Mouse (Mus musculus) limb, embryonic 10.5 days (tissue): ENCODE data around the gene Mxd1. TPM values are rescaled to one million over a fixed set of nuclear protein-coding genes. Genes with fewer than 3 reads are reported as not detected.

Experiments
- DNase-seq: peaks from one replicate; pipeline ENCODE4 v3.0.0-alpha.2; 2017; ENCODE audit warnings: low spot score
- H3K27ac ChIP-seq: fragments of 300-500 bp; sonication (generic); 2 replicates; pipeline ENCODE4 v1.5.1; 2016; ENCODE audit warnings: mild to moderate bottlenecking
- H3K27me3 ChIP-seq: fragments of 300-500 bp; sonication (generic); 2 replicates; pipeline ENCODE4 v1.6.1; 2016; ENCODE audit warnings: low read depth, mild to moderate bottlenecking; ENCODE audit not compliant: poor library complexity, severe bottlenecking
- H3K36me3 ChIP-seq: fragments of 300-500 bp; sonication (generic); 2 replicates; pipeline ENCODE4 v1.6.1; 2016; ENCODE audit warnings: mild to moderate bottlenecking, moderate library complexity
- H3K4me1 ChIP-seq: fragments of 300-500 bp; sonication (generic); 2 replicates; pipeline ENCODE4 v1.6.1; 2016
- H3K4me3 ChIP-seq: fragments of 300-500 bp; sonication (generic); 2 replicates; pipeline ENCODE4 v1.5.1; 2016; ENCODE audit warnings: mild to moderate bottlenecking, moderate library complexity
- H3K9me3 ChIP-seq: fragments of 300-500 bp; sonication (generic); replicated peaks from 2 replicates; pipeline ENCODE4 v1.6.1; 2016; ENCODE audit warnings: mild to moderate bottlenecking
- WGBS: fragments of 180-500 bp; shearing (Covaris S2); methylation state at CpG from one replicate; pipeline ENCODE4 v1.1.7; 2016; 5-methylcytosine and 5-hydroxymethylcytosine counted together
- polyA plus RNA-seq: library from polyadenylated mRNA; unstranded; fragments of >200 nt; fragmentation: Nextera tagmentation; extraction: Ambion mirVana; gene quantifications from 2 replicates; pipeline ENCODE4 v1.2.1, GENCODE M21; 2016

Gene Mxd1
- polyA plus RNA-seq, 1 experiment from 2014 or later: 13.5 TPM

GRCm38 (mm10) chr6:86640776-86641175 is 28.2 kb downstream of the Mxd1 start:
- Histone ChIP-seq H3K9me3 (no peaks in the 10 kb centered on the region), H3K27me3 (no peaks in the 10 kb centered on the region), H3K4me3 (no peak overlapping the region), H3K4me1 (peaks cover 15% of the 10 kb centered on the region), H3K36me3 (no peaks in the 10 kb centered on the region), H3K27ac (no peak overlapping the region)
- no peak for DNase-seq
- WGBS: 90% methylated on average over 8 of the region's 8 CpGs

DNA sequence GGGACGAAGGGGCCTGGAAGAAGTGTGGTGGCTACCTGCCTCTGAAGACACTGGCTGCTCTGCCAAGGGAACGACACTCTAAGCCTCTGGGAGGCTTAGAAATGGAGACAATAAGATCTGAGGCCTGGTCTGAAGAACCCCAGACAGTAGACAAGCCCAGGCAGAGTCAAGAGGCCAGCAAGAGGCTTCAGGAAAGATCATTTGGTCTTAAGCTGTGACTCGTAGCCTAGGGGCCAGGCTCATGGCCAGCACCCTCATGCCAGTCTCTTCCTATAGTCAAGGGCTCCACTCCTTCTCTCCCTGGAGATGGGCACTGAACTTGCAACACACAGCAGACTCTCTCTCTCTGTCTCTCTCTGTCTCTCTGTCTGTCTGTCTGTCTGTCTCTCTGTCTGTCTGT is 28.8 kb downstream of the Mxd1 start:
- Histone ChIP-seq H3K27me3 (no peaks in the 10 kb centered on the region), H3K4me3 (no peak overlapping the region), H3K27ac (no peak overlapping the region), H3K9me3 (no peaks in the 10 kb centered on the region), H3K36me3 (no peaks in the 10 kb centered on the region), H3K4me1 (peaks cover 15% of the 10 kb centered on the region)
- WGBS: 76% methylated on average over 3 of the region's 3 CpGs
- DNase-seq: no peak

- Histone ChIP-seq H3K4me1 (peaks cover 15% of the 10 kb centered on the region), H3K27me3 (no peaks in the 10 kb centered on the region), H3K9me3 (no peaks in the 10 kb centered on the region), H3K4me3 (no peak overlapping the region), H3K27ac (0 out of 2 replicates have a peak overlapping the region, but pooled peaks have one; percentile 2), H3K36me3 (no peaks in the 10 kb centered on the region)
- 79% methylated on average over 18 of the region's 18 CpGs for WGBS
- no peak for DNase-seq
These were observed 29.5 kb downstream of the Mxd1 start for GRCm38 (mm10) chr6:86639180-86640160.

GRCm38 (mm10) chr6:86638434-86638833 is 30.5 kb downstream of the Mxd1 start:
- 26% methylated on average over 2 of the region's 2 CpGs for WGBS
- no peak for DNase-seq
- no peak overlapping the region for H3K4me3 ChIP-seq
- H3K36me3 ChIP-seq: no peaks in the 10 kb centered on the region
- H3K27me3 ChIP-seq: no peaks in the 10 kb centered on the region
- H3K9me3 ChIP-seq: no peaks in the 10 kb centered on the region
- H3K27ac ChIP-seq: no peak overlapping the region
- H3K4me1 ChIP-seq: peaks cover 15% of the 10 kb centered on the region

DNA sequence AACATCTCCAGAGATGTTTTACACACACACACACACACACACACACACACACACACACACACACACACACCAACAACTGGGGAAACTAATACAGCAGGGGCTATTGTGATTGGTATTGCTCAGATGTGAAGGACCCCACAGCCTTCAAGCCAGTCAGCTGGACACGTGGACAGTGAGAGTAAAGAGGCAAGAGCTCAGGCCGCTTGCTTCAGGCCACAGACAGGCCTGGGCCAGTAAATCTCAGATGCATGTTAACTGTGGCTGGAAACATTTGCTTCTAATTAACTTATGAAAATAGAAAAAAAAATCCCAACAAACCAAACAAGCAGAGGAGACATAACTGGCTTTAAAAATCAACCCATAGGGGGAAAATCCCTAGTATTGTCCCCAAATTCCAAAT is 31.1 kb downstream of the Mxd1 start:
- WGBS: 40% methylated on average over 2 of the region's 2 CpGs
- H3K27ac ChIP-seq: peak overlapping the region; percentile 50; the same call in 1 of the 2 replicates
- H3K36me3 ChIP-seq: no peaks in the 10 kb centered on the region
- H3K27me3 ChIP-seq: no peaks in the 10 kb centered on the region
- H3K4me1 ChIP-seq: peaks cover 18% of the 10 kb centered on the region
- no peak for DNase-seq
- no peaks in the 10 kb centered on the region for H3K9me3 ChIP-seq
- H3K4me3 ChIP-seq: no peak overlapping the region

DNA sequence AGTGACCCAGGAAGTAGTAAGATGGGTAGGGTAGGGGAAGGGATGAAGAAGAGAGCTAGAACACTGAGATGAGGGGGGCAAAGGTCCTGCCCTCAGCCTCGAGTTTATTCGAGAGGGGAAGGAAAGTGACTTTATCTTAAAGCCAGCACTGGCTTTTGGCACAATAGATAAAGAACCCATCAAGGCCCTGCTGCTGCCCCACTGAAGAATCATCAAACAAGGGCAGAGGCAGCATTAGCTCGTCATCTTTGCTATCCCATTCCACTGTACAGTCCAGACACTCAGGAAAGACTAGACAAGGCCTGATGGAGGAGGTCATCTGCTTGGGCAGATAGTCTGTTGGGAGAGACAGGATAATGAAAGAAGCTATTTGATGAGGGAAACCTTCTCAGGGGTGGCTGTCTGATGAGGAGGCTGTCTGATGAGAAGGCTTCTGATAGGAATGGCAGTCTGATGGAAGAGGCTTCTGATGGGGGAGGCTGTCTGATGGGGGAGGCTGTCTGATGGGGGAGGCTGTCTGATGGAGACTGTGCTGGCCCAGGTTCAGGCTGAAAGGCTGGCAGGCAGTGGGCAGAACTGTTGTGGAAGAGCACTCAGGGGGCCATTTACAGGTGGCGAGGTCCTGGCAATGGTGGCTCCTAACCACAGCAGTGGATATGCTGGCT is 31.7 kb downstream of the Mxd1 start:
- no peaks in the 10 kb centered on the region for H3K27me3 ChIP-seq
- no peaks in the 10 kb centered on the region for H3K9me3 ChIP-seq
- no peaks in the 10 kb centered on the region for H3K36me3 ChIP-seq
- no peak overlapping the region for H3K4me3 ChIP-seq
- 69% methylated on average over 4 of the region's 4 CpGs for WGBS
- peaks cover 21% of the 10 kb centered on the region for H3K4me1 ChIP-seq
- no peak for DNase-seq
- H3K27ac ChIP-seq: peak overlapping the region; percentile 50; the same call in 1 of the 2 replicates

GRCm38 (mm10) chr6:86636495-86636894 is 32.5 kb downstream of the Mxd1 start:
- H3K4me3 ChIP-seq: no peak overlapping the region
- H3K27ac ChIP-seq: peak overlapping the region; percentile 34; the same call in 1 of the 2 replicates
- H3K27me3 ChIP-seq: no peaks in the 10 kb centered on the region
- no peaks in the 10 kb centered on the region for H3K36me3 ChIP-seq
- peaks cover 21% of the 10 kb centered on the region for H3K4me1 ChIP-seq
- no peaks in the 10 kb centered on the region for H3K9me3 ChIP-seq
- no peak for DNase-seq
- WGBS: 81% methylated on average over 2 of the region's 2 CpGs

- no peak overlapping the region for H3K27ac ChIP-seq
- peaks cover 12% of the 10 kb centered on the region; the same call in 1 of the 2 replicates for H3K4me1 ChIP-seq
- no peaks in the 10 kb centered on the region for H3K27me3 ChIP-seq
- WGBS: 82% methylated on average over 3 of the region's 3 CpGs
- H3K36me3 ChIP-seq: no peaks in the 10 kb centered on the region
- no peak for DNase-seq
- no peaks in the 10 kb centered on the region for H3K9me3 ChIP-seq
- H3K4me3 ChIP-seq: no peak overlapping the region
These were observed 38.8 kb downstream of the Mxd1 start for GRCm38 (mm10) chr6:86630141-86630540.

GRCm38 (mm10) chr6:86627946-86628345 is 41.0 kb downstream of the Mxd1 start, which contains the start of gene Asprv1:
TSS of gene Asprv1 (plus strand) at chr6:86628164.
- no peaks in the 10 kb centered on the region for H3K36me3 ChIP-seq
- no peak within 1 kb of the TSS for H3K27ac ChIP-seq
- peaks cover 31% of the 10 kb centered on the region for H3K4me1 ChIP-seq
- DNase-seq: no peak
- WGBS: 60% methylated on average over 10 of the region's 10 CpGs
- no peaks in the 10 kb centered on the region for H3K9me3 ChIP-seq
- no peaks in the 10 kb centered on the region for H3K27me3 ChIP-seq
- no peak within 1 kb of the TSS for H3K4me3 ChIP-seq

GRCm38 (mm10) chr6:86624074-86625030 is 44.6 kb downstream of the Mxd1 start:
- Histone ChIP-seq H3K36me3 (no peaks in the 10 kb centered on the region), H3K4me3 (no peak overlapping the region), H3K27ac (peak overlapping the region; percentile 65), H3K9me3 (no peaks in the 10 kb centered on the region), H3K27me3 (peaks cover 11% of the 10 kb centered on the region; the same call in 1 of the 2 replicates), H3K4me1 (peaks cover 28% of the 10 kb centered on the region)
- peak; percentile 47 for DNase-seq
- WGBS: 64% methylated on average over 18 of the region's 18 CpGs

DNA sequence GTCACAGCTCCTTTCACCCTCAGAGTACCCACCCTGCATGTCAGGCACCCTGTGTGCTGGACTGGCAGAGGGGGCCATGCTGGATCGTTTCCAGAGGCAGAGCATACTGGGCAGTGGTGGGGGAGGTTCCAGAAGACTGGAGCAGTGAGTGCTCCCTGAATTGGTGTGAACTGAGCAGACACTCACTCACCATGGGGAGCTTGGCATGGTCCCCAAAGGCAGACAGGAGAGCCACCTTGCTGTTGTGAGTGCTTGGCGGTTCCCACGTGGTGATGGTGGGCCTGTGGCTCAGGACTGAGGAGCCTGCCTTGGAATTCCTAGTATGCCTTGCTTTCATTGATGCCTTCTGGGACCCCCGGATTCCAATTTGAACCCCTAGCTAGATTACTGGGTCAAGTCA is 45.8 kb downstream of the Mxd1 start:
- Histone ChIP-seq H3K9me3 (no peaks in the 10 kb centered on the region), H3K4me1 (peaks cover 29% of the 10 kb centered on the region), H3K36me3 (no peaks in the 10 kb centered on the region), H3K4me3 (no peak overlapping the region), H3K27ac (peak overlapping the region; percentile 57; the same call in 1 of the 2 replicates), H3K27me3 (peaks cover 11% of the 10 kb centered on the region; the same call in 1 of the 2 replicates)
- 87% methylated on average over 4 of the region's 4 CpGs for WGBS
- no peak for DNase-seq

DNA sequence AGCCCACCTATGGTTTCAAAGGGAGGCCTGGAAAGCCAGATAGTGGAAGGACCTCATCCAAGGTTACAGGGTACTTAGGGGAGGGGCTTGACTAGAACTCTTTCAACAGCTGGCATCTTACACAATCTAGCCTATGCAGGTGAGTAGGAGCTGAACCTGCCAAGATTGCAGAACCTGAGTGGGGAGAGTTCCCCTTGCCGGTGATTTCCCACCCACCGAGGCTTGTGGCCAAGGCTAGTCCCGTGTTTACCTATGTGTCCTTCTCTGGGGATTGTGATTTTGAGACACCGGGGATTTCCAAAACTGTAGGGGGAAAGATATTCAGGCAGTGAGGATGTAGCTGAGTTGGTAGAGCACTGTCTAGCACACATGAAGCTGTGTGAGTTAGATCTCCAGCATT is 53.7 kb downstream of the Mxd1 start:
- Histone ChIP-seq H3K9me3 (no peaks in the 10 kb centered on the region), H3K4me1 (peaks cover 5% of the 10 kb centered on the region), H3K36me3 (no peaks in the 10 kb centered on the region), H3K27me3 (no peaks in the 10 kb centered on the region), H3K27ac (no peak overlapping the region), H3K4me3 (no peak overlapping the region)
- 91% methylated on average over 4 of the region's 4 CpGs for WGBS
- DNase-seq: no peak
